Mouse (Mus musculus) adrenal gland, adult 18-20 months (tissue): ENCODE measurements around the gene Cdk8. TPM values are rescaled to one million over a fixed set of nuclear protein-coding genes. Genes with fewer than 3 reads are reported as not detected.

Experiments
- DNase-seq, 2 experiments: peaks; one replicate each; pipeline ENCODE4 v3.0.0; 2021 to 2022; ENCODE audit warnings: low spot score in 2 of 2
- total RNA-seq, 2 experiments: library from RNA; stranded (reverse); gene quantifications; 1 replicate in 1 of 2; 2 replicates in 1 of 2; pipeline ENCODE4 v1.2.3; 2021

Cdk8 gene
- total RNA-seq, 2 experiments from 2014 or later, result 43.5 to 91.1 TPM

DNA sequence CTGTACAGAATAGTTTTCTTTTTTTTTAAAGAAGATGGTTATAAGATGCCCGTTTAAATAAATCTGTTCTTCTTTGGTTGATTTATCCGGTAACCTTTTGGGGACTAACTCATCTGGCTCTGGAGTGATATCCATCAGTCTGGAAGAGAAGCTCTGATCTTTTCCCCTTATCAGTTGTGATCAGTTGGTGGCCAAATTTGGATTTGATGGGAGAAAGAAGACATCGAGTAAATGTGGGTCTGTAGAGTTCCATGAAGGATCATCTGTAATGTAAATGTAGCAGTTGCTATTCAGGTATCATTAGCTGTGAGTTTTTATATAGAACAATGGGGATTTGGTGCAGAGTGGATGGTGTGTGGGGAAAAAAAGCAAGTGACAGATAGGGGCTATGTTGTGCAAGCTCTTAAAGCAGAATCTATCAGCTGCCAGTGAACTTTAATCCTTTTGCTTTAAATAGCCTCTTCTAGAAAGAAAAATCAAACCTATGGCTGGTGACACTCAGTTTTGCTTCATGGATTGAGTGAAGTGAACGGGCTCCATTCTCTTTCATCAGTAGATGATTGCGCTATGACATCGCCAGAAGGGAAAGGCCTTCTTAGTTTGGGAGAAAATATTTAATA is 1.1 kb downstream of the Cdk8 start:
- no peak for DNase-seq

DNA sequence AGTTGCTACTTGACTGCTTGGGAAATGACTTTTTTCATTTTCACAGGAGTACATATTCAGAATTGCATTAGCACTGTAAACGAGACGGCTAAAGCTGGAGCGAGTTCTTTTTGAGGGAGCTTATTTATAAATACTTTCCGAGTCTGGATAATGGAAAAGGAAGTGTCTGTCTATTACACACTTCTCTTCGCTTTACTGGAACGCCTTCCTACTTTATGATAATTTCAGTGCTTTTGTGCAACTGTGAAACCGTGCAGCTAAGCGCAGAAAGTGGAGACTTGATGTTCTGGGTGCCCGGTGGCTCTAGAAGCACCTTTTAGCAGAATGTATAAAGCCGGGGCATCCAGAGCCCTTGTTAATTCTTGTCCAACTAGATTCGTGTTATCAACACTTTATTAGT is 1.8 kb downstream of the Cdk8 start:
- DNase-seq, result no peak

DNA sequence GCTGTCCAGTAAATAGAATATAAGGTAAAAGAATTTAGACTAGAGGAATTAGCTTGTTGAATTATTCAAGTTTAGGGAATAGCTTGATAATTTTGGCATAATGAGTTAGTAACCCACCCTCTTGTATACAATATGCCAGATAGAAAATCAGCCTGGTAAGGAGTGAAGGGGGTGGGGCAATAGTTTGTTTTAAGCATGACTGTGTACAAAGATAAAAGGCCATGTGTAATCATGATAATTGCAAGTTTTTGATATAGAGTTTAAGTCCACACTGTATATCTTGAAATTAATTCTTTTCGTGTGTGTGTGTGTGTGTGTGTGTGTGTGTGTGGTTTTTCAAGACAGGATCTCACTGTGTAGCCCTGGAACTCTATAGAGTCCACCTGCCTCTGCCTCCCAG is 3.3 kb downstream of the Cdk8 start:
- DNase-seq, result no peak

DNA sequence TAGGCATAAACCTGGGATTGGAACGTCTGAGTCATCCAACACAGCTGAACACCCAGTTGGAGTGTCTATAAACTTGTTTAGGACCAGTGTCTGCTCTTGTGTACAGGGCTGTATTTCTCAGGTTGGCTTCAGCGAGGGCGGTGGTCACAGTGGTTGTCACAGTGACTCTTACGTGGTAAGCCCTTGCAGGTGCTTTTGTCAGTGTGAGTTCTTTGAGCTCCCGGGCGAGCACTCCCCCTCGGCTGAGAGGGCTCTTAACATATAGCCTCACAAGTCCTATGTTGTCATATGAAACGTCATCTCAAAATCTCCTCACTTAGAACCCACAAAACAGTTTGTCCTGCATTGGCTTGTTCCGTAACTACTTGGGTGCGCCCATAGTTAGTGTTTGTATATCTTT is 7.2 kb downstream of the Cdk8 start:
- DNase-seq, result no peak

DNA sequence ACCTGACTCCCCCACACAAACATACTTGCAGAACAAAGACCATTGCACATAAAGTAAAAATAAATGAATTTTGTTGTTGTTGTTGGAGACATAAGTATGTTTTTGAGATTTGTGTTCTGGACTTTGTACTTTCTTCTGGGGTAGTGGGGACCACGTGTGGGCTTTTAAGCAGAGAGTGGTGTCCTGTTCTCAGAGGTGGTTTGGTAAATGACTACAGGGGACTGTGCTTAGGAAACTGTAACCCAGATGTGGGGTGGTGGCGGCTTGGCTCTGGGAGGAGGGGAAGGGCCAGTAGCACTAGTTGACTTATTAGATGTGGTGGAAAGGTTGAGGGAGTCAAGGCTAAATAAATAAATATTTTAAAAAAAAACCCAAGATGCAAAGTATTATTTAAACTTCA is 9.7 kb downstream of the Cdk8 start:
- DNase-seq, result no peak

DNA sequence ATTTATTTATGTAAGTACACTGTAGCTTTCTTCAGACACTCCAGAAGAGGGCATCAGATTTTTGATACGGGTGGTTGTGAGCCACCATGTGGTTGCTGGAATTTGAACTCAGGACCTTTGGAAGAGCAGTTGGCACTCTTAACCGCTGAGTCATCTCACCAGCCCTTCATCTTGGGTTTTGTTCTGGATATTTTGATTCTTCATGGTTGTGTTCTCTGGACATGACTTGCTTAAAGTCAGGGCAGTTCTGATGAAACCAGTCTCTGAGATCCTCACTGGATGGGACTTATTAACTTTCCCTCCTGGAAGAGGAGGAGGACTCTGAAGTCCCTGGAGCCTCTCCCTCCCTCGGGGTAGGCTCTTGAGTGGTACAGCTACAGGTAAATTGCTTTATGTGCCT is 10.2 kb downstream of the Cdk8 start:
- DNase-seq, result no peak

DNA sequence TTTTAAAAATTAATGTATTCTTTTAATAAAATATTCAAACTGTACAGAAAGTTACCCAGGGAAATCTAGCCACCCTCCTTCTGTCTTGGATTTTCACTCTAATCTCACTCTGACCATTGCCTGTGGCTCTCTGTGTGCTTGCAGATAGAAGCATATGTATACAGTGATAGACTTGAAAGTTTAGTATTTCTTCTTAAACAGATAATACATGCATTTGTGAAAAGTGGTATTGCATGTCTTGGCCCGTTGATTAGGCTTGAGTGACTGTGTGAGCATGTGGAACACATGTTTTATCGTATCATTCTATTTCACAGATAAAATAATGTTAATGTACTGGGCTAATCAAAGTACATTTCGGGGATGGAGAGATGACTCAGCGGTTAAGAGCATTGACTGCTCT is 14.2 kb downstream of the Cdk8 start:
- no peak for DNase-seq

DNA sequence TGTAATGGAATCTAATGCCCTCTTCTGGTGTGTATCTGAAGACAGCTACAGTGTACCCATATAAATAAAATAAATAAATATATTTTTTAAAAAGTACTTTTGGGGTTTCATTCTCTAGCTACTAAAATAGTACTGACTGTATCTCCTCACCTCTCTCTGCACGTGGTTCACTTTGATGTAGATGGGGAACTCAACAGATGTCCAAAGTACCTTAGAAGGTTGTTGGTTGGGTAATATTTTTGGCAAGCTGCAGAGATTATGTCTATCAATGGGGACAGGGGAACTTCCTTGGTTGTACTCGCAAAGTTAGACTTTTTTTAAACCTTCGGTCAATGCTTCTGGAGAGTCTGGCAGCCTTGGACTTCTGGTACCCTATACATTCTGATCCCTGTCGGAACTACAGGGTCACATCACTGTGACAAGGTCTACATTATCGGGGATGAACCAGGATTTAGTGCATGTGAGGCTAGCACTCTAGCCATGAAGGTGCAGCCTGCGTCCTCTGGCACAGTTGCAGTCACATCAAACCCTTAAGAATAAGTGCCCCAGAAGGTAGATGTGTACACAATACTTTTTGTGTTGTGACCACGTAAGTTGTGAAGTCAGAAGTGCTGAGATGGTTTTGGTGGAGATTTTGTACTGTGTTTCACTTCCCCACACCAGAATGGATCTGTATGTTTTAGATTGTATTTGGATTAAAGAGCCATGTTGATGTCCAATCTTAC is 14.8 kb downstream of the Cdk8 start:
- no peak for DNase-seq

DNA sequence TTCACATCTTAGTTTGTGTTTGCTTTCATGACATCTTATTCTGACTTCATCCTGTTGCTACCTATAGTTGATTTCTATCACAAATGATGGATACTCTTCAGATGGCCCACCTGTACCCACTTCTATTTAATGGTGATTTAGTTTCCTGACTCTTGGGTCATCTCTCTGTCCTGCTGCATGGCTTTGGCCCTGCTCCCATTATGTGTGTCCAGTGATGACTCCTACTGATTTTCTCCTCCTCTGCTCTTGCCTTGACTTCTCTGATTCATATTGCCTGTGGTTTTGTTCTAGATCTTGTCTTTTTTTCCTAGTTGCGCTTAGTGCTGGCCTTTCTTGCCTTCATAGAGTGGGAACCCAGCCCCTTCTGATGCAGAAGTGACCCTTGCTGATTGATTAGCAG is 15.4 kb downstream of the Cdk8 start:
- no peak for DNase-seq

DNA sequence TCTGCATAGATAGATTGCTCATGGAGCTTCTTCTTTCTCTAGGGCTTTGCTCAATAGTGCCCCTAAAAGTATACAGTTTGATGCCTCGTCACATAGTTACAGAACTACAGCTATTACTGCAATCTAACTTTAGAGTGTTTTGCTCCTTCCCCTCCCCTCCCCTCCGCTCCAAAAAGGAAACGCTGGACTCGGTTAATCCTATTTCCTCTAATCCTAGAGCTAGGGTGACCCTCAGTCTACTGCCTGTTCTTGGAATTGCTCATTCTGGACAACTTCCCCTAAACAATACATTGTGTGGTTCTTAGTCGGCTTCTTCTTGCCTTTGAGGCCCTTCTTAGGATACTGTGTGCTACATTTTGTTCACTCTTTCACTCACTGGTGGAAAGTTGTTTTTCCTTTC is 16.7 kb downstream of the Cdk8 start:
- peak in 1 of 2 experiments; percentile 7 for DNase-seq

DNA sequence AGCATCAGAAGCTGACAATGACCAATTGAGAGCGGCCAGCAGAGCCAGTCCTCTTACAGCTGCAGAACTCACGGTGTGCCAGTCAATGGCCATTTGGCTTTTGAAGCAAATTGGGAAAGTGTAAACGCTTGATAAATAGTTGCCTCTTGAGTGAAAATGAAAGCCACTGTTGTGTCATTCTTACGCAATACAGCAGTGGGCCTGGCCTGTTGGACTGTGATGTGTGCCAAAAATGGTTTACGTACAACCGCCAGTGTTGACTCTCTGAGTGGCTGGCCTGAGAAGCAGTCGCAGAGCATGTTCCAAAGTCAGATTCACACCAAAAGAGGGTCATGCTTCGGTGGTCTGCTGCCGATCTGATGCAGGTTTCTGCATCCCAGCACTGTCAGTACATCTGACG is 17.7 kb downstream of the Cdk8 start:
- no peak for DNase-seq

DNA sequence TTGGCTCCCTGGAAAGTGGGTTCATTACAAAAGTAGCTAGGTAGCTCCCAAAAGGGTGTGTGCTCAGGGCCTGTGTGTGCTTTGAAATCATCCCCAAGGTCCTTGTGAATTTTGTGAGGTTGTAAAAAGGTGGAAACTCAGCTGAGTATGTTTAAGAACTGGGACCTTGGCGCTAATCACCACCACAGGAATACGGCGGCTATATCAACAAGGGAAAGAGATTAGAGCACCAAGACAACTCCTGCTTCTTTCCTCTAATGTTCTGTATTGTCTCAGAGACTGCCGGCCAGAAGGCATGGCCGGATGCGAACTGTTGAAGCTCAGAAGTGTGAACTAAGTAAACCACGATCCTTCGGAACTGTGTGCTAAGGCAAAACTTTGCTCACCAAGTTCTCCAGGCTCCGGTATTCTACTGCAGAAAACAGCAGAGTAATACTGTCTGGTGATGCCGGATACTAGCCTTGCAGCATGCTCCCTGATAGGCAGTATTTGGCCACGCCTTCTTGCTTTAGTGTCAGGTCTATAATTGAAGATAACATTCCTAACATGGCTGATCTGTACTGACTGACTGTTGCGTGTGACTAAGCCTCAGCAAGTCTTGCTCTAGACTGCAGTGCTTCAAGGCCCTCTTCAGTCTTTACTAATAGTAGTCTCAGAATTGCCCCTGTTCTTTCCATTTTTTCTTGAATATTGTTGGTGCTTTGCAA is 19.5 kb downstream of the Cdk8 start:
- DNase-seq, result no peak

DNA sequence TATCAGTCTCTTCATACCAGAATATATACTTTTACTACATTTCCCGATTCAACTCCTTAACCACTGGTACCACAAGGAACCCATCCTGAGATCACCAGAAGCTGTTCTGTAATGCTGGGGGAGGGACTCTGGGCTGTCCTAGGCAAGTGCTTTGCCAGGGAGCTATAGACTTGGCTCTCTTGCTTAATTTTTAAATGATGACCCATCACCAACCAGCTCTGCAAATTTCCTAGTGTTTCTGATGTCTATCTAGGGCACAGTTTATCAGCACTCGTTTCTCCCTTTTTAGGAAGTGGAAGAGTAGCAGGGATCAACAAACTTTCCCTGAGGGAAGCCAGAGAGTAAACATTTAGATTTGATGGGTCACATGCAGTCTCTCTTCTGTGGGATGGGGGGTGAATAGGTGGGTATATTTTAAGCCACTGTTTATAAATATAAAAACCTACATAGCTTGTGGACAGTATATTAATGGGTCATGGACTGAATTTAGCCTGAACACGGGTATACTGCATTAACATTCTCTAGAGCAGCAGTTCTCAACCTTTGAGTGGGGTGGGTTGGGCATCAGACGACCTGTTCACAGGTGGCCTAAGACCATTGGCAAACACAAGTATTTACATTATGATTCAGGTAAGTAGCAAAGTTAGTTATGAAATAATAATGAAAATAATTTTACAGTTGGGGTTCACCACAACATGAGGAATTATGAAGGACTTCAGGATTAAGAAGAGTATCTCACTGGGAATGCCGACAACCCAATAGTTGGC is 20.8 kb downstream of the Cdk8 start:
- peak in 1 of 2 experiments; percentile 43 for DNase-seq

DNA sequence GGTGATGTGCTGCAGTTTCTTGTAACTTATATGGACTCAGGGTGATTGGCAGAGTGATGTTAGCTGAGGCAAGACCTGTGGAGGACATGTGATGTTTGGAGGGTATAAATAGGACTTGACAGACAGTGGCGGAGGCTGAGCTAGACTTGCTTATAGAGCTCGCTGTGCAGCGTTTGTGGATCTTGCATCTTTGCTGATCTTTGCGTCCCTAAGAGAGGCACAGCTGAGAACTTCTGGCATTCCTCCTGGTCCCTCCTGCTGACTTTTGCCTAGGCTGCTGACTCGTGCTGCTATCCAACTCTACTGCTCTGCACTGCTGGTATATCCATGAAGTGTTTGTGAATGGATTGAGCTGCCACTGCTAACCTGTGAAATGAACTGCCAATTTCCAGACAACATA is 22.6 kb downstream of the Cdk8 start:
- DNase-seq, result no peak

DNA sequence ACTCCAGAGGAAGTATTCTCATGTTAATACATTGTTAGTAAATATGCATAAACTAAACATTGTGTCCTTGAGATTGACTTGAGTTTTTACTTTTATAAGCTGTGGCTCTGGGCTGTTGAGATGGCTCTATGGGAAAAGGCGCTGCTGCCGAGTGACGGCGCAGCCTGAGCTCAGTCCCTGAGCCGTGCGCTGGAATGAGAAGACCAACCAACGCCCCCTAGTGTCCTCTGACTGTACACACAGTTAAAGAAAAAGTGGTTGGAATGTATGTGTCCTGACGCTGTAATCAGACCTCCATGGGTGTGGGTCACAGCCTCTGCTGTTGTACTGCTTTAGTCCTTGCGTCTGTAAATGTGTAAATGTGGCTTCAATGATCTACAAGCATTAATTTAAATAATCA is 29.0 kb downstream of the Cdk8 start:
- DNase-seq, result no peak

DNA sequence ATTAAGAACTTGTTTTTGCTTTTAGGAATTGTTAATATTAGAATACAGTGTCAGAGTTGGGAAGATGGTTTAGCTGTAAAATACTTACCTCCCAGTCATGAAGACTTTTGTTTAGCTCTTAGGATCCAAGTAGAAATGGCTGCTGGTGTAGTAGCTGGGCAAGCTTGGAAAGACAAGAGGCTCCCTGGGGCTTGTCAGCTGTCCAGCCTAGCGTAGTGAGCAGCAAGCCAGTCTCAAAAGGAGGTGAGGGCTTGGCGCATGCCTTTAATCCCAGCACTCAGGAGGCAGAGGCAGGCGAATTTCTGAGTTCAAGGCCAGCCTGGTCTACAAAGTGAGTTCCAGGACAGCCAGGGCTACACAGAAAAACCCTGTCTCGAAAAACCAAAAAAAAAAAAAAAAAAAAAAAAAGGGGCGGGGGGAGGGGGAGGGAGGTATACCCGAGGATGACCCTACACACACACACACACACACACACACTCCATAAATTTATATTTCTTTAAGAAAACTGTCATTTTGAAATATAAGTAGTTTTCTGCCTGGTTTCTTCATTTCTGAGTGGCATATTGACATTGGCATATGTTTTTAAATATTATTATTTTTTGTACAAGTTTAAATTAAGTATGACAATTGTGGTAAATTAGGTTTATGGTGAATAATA is 35.0 kb downstream of the Cdk8 start:
- no peak for DNase-seq

DNA sequence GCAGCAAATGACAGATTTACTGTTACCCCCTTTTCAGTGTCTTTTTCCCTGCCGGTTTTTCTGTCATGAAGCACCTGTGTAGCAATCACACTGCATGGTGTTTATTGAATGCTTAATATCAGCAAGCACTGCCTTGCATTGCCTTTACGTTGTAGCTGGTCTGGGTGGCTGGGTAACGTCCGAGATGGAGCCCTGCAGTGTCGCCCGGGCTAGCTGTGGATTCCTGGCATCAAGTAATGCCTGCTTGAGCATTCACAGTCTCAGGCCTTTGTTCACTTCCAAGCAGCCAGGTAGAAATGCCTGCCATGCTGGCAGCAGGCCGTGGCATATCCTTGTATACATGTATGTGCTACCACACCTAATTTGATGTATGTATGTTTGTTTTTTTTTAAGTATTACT is 36.7 kb downstream of the Cdk8 start:
- DNase-seq, result no peak

DNA sequence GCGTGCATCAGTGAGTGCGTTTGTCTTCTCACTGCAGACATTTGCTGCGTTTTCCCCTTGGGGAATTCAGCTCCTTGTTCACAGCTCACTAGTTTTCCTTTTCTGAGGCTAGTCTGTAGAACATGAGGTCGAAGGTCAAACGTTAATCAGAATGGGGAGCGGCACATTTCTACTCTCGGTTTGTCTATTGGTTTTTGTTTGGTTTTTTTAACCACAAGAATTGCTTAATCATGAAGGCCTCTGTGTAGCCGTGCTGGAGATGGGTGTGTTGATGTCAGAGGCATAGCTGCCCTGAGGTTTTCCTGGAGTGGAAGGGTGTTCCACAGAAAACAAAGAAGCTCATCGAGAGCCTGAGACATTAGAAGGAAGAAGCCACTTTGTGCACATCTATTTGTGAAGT is 39.6 kb downstream of the Cdk8 start:
- DNase-seq, result no peak

DNA sequence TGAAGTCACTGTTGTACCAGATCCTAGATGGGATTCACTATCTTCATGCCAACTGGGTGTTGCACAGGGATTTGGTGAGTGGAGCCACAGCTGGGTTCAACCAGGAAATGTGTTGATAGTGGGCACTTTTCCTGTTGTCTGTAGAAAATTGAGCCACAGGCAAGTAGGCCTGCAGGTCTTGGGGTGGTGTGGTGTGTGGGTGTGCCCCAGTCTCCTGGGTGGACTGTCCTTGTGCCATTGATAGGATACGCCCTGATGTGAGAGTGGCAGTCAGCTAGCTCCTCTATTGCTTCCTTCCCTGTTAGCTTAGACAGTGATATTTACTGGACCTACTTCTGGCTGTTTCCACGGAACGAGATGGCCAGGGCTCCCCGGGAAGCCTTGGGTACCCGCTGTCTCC is 40.6 kb downstream of the Cdk8 start:
- DNase-seq, result no peak

DNA sequence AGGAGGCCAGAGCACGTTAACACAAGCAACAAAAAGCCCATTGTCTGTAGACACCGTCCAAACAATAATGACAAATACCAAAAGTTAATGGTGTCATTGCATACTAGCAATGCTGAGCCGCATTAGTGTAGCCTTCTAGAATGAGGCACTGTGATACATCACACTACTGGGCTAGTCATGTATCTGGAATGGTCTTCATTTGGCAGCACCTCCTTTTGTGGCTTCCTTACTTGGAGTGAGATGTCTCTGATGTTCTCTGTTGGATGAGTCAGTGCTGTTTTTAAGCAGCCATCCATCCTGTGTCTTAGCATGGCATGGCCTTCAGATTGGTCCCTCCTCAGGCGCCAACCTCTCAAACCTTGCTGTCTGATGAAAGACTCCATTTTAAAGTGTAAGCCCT is 42.1 kb downstream of the Cdk8 start:
- DNase-seq, result no peak

DNA sequence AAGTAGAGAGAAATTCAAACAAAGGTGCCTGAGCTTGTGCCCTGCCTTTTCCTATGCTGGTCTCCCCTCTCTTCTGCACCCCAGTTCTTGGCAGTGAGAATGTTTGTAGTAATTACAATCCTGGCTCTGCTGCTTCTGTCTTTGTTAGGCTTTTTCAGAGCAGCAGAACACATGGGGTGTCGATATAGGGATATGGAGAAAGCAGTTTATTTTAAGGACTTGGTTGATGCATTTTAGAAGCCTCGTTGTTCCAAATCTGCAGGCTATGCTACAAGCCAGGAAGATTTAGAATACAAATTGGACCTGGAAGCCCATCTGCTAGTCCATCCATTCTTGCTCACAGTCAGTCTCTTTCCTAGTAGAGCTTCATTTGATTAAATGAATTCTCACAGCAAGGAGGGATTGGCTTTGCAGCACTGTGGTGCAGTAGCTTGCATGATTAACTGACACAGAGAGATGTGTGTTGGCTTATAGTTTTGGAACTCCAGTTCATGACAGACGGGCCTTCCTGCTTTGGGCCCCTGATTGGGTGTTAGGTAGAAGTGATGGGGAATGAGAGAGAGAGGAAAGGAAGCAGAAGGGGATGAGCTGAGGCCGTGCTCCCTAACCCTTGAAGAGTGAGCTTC is 43.5 kb downstream of the Cdk8 start:
- DNase-seq, result no peak
